Mouse (Mus musculus) liver, adult 2 months (tissue): ENCODE results near the gene Pigh. TPM values are rescaled to one million over a fixed set of nuclear protein-coding genes. Genes with fewer than 3 reads are reported as not detected.

Experiments used
- DNase-seq: peaks from one replicate; pipeline ENCODE4 v3.0.0-alpha.2; 2011; ENCODE audit warnings: low read depth, low spot score; ENCODE audit errors: extremely low read depth
- H3K27ac ChIP-seq: fragments of 200-500 bp; replicated peaks from 2 replicates; pipeline ENCODE4 v1.5.1; 2012; ENCODE audit warnings: low read depth, mild to moderate bottlenecking, control low read depth, inconsistent platforms, low read length; ENCODE audit not compliant: insufficient read depth
- H3K27me3 ChIP-seq: fragments of 200-500 bp; 2 replicates; pipeline ENCODE4 v1.6.1; 2012; ENCODE audit warnings: mild to moderate bottlenecking, moderate library complexity, low read length, inconsistent platforms; ENCODE audit not compliant: control insufficient read depth, insufficient read depth
- H3K36me3 ChIP-seq: fragments of 200-500 bp; 2 replicates; pipeline ENCODE4 v1.6.1; 2012; ENCODE audit warnings: low read length, inconsistent platforms; ENCODE audit not compliant: control insufficient read depth, insufficient read depth
- H3K4me1 ChIP-seq: fragments of 200-500 bp; 2 replicates; pipeline ENCODE4 v1.6.1; 2011; ENCODE audit warnings: low read length; ENCODE audit not compliant: control insufficient read depth, insufficient read depth
- H3K4me3 ChIP-seq: fragments of 200-500 bp; 2 replicates; pipeline ENCODE4 v1.5.1; 2011; ENCODE audit warnings: low read depth, mild to moderate bottlenecking, control low read depth, low read length, moderate library complexity; ENCODE audit not compliant: insufficient read depth
- H3K79me2 ChIP-seq: fragments of 200-500 bp; 2 replicates; pipeline ENCODE4 v1.6.1; 2012; ENCODE audit warnings: inconsistent platforms, mild to moderate bottlenecking, low read length, moderate library complexity; ENCODE audit not compliant: control insufficient read depth, insufficient read depth
- H3K9ac ChIP-seq: fragments of 200-500 bp; 2 replicates; pipeline ENCODE4 v1.6.1; 2012; ENCODE audit warnings: low read depth, mild to moderate bottlenecking, control low read depth, inconsistent platforms, low read length
- CTCF ChIP-seq: fragments of 200-500 bp; IDR thresholded peaks from 2 replicates; pipeline ENCODE4 v1.5.1; 2011; ENCODE audit warnings: low read depth, low read length, control low read depth
- POLR2A ChIP-seq: fragments of 200-500 bp; IDR thresholded peaks from 2 replicates; pipeline ENCODE4 v1.6.1; 2011; ENCODE audit warnings: low read length, control low read depth; ENCODE audit not compliant: insufficient read depth; ENCODE audit errors: extremely low read depth
- WGBS: fragments of 180-500 bp; shearing (Covaris S2); methylation state at CpG from one replicate; pipeline ENCODE4 v1.1.7; 2018; 5-methylcytosine and 5-hydroxymethylcytosine counted together
- polyA plus RNA-seq: library from polyadenylated mRNA; depleted of rRNA; stranded (reverse); fragments of >200 nt; gene quantifications from 2 replicates; pipeline ENCODE4 v1.2.3, GENCODE M21; 2012
- total RNA-seq: library from RNA; depleted of rRNA; stranded (reverse); fragments of >200 nt; gene quantifications from 2 replicates; pipeline ENCODE4 v1.2.3, GENCODE M21; 2014

The Pigh gene
- total and polyA plus RNA-seq, 2 experiments, result 4.4 to 6.4 TPM

DNA sequence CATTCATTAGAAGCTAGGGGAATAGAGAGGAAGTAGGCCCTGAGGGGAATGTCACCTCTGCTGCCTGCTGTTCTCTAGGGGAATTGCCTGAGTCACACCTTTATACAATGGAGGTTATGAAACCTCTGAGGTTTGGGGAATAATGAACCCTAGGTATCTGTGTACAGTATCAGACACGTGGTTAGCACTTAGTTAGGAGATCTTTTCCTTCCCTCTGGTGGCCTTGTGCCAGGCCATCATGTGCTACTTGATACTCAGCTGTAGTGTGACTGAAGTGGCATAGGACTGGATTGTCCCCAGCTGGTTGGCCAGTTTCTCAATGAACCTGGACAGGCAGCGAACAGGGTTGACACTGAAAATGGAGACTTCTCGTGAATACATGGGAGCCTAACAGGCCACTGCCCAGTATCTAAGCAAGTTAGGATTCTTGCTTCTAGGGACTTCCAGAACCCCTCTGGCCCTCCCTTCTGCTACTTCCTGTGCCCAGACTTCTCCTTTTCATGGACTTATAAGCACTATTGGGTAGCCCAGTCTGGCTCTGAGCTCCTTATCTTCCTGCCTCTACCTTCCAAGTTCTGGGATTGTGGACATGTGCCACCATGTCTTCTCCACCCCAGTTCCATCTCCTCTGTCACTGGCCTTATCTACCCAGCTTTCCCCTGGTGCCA, 38.8 kb downstream of the Pigh start:
- no peak overlapping the region for H3K27ac ChIP-seq
- H3K36me3 ChIP-seq, result no peaks in the 10 kb centered on the region
- no peak for DNase-seq
- H3K27me3 ChIP-seq, result no peaks in the 10 kb centered on the region
- 75% methylated on average over 3 of the region's 3 CpGs for WGBS
- no peak overlapping the region for H3K9ac ChIP-seq
- TF ChIP-seq POLR2A (no peak), CTCF (no peak)
- H3K4me3 ChIP-seq, result no peak overlapping the region
- no peaks in the 10 kb centered on the region for H3K79me2 ChIP-seq
- no peaks in the 10 kb centered on the region for H3K4me1 ChIP-seq

DNA sequence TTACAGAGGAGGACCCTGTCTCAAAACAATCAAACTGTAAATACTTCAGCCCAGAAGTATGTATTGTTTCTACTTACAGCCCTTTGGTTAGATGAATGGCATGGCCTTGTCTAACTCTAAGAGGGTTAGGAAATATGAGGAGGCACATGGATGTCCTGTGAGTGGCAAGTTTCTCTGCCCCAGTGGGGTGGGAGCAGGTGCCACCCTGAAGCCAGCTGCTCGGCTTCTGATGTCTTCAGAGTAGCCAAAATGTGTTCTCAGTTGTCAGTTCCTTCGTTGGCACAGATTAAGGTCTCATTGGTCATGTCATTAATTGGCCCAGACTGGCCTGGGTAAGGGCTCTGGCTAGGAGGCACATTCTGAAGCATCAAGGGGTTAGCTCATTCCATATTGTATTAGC, 39.6 kb downstream of the Pigh start:
- no peak overlapping the region for H3K27ac ChIP-seq
- no peaks in the 10 kb centered on the region for H3K79me2 ChIP-seq
- no peaks in the 10 kb centered on the region for H3K36me3 ChIP-seq
- H3K4me3 ChIP-seq, result no peak overlapping the region
- TF ChIP-seq POLR2A (no peak), CTCF (no peak)
- no peaks in the 10 kb centered on the region for H3K27me3 ChIP-seq
- no peak for DNase-seq
- WGBS, result 79% methylated on average over 2 of the region's 2 CpGs
- no peak overlapping the region for H3K9ac ChIP-seq
- no peaks in the 10 kb centered on the region for H3K4me1 ChIP-seq

DNA sequence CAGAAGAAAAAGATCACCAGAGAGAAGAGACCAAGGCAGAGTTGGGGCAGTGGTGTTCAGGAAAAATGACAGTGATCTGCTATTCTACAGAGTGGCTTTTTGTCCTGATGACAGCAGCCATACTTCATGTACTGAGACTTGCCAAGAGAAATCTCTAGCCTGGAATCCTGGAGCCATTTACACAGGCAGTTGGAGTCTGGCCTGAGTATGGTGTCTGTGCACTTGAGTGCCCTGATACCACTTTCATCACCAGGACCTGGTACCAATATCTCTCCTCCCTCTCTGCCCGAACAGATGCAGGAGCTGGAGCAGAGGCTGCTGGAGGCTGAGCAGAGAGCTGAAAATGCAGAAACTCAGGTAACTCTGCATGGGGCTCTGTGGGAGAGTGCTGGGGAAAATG, 40.6 kb downstream of the Pigh start:
- TF ChIP-seq POLR2A, result no peak

DNA sequence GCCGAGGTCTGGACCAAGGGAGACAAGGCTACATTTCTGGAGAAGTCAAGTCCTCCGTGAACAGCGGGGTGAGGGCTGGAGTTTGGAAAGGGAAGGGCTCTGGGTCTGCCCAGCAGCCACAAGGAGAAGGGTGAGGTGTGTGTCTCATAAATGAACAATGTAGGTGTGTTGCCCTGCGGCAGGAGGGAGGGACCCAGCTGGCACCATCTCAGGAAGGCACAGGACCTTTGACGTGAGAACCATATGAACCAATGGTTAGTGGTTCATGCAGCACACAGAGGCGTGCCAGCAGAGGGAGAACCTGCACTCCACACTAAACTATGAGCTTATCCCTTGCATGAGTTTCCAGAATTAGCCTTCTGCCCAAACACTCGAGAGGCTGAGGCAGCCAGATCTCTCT, 42.2 kb downstream of the Pigh start:
- no peaks in the 10 kb centered on the region for H3K27me3 ChIP-seq
- no peaks in the 10 kb centered on the region for H3K79me2 ChIP-seq
- WGBS, result 89% methylated on average over 7 of the region's 7 CpGs
- no peak for DNase-seq
- no peak for TF ChIP-seq POLR2A
- no peak for TF ChIP-seq CTCF
- no peaks in the 10 kb centered on the region for H3K4me1 ChIP-seq
- H3K36me3 ChIP-seq, result no peaks in the 10 kb centered on the region
- H3K9ac ChIP-seq, result no peak overlapping the region
- H3K27ac ChIP-seq, result no peak overlapping the region
- H3K4me3 ChIP-seq, result no peak overlapping the region

More for the DNA sequence above, 40.6 kb downstream of the Pigh start:
- no peak overlapping the region for H3K9ac ChIP-seq
- H3K4me1 ChIP-seq, result no peaks in the 10 kb centered on the region
- H3K27me3 ChIP-seq, result no peaks in the 10 kb centered on the region
- no peaks in the 10 kb centered on the region for H3K79me2 ChIP-seq
- no peak for DNase-seq
- H3K4me3 ChIP-seq, result no peak overlapping the region
- WGBS, result 91% methylated on average over 1 of the region's 1 CpGs
- no peak overlapping the region for H3K27ac ChIP-seq
- no peaks in the 10 kb centered on the region for H3K36me3 ChIP-seq

DNA sequence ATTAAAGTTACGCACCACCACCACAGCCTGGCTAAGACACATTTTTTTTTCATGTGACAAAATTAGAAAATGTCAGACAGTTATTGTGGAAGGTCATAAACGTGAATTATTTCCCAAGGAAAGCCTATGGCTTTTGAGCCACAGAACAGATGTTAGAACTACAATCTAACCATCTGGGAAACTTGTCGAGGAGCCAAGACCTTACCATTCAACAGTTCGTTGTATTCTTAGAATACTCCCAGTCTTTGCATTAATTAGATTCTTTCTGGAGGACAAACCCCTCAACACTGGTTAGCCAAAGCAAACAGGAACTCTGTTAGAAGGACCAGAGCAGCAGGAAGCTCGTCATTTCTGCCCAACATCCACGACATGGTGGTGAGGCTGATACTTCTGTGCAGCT, 43.3 kb downstream of the Pigh start:
- TF ChIP-seq CTCF (no peak), POLR2A (no peak)
- 85% methylated on average over 6 of the region's 6 CpGs for WGBS
- Histone ChIP-seq H3K4me1 (no peaks in the 10 kb centered on the region), H3K27me3 (no peaks in the 10 kb centered on the region), H3K79me2 (no peaks in the 10 kb centered on the region), H3K9ac (no peak overlapping the region), H3K36me3 (no peaks in the 10 kb centered on the region), H3K4me3 (no peak overlapping the region), H3K27ac (no peak overlapping the region)
- no peak for DNase-seq

DNA sequence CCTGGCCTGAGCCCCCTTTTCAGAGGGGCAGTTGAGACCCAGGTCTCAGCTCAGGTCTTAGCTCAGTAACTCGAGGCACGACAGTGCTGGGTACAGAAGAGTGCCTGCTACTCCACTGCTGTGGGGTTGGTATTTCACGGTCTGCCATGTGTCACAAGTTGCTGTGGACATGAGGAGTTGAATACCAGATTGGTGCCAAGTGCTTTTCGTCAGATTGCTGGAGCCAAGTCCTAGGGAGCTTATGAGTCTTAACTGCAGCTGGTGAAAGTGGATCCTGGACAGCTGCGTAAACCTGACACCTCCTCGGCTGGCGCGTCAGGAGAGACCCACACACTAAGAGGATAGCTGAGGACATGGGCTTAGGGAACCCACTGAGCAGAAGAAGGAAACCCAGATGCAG, 44.8 kb downstream of the Pigh start:
- no peaks in the 10 kb centered on the region for H3K79me2 ChIP-seq
- no peak overlapping the region for H3K9ac ChIP-seq

More for the DNA sequence above, 44.8 kb downstream of the Pigh start:
- DNase-seq, result no peak
- WGBS, result 91% methylated on average over 8 of the region's 8 CpGs
- no peaks in the 10 kb centered on the region for H3K4me1 ChIP-seq
- H3K27ac ChIP-seq, result no peak overlapping the region
- H3K4me3 ChIP-seq, result no peak overlapping the region
- no peaks in the 10 kb centered on the region for H3K36me3 ChIP-seq
- TF ChIP-seq CTCF, result no peak
- no peak for TF ChIP-seq POLR2A
- H3K27me3 ChIP-seq, result no peaks in the 10 kb centered on the region
